8 mouse cellular contexts compared by ENCODE assay signal in the genomic region with DNA sequence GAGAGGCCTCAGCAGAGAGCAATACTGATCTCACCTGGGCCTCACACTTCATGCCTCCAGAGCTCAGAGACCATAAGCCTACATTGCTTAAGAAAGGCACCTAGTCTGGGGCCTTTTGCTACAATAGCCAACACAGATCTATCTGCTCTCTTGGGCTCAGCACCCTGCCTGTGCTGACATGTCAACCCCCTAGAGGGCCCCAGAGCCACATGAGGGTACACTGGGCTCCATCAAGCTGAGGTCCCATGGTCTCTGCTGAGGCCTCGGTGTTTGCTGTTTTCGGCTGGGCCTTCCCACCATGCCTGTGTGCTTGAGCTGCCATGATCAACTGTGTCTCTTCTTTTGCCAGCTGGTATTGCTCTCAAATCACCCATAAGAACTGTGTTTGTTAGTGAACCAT. TPM values are rescaled to one million over a fixed set of nuclear protein-coding genes. Genes with fewer than 3 reads are reported as not detected.
A peak's percentile ranks its signal among the peaks of the same experiment; 100 is the strongest.
DNase-seq lines count a peak whose midpoint lies in the region; ATAC-seq lines count a peak whose summit lies in the region.

No protein-coding gene starts in this region.

- no peak overlapping the region for H3K27ac ChIP-seq in hindbrain, embryonic 14.5 days

- H3K36me3 ChIP-seq in hindbrain, embryonic 14.5 days (replicated peaks; ENCODE audit: control insufficient read depth, insufficient read depth), result no peaks in the 10 kb centered on the region

- no peaks in the 10 kb centered on the region for H3K9me3 ChIP-seq in hindbrain, embryonic 14.5 days (ENCODE audit: control insufficient read depth, low read length)

- ATAC-seq in neutrophil, adult 5-6 weeks (ENCODE audit: extremely low read depth, insufficient number of reproducible peaks, low FRiP score, poor library complexity, severe bottlenecking), result peak; percentile 24; the same call in 1 of the 2 replicates
- ATAC-seq in hindbrain, embryonic 14.5 days (ENCODE audit: low FRiP score), result no peak

- peak; percentile 26 for DNase-seq in retina, postnatal 1 day
- DNase-seq in retina, embryonic 14.5 days (ENCODE audit: low spot score), result no peak
- DNase-seq in brain, adult 2 months (ENCODE audit: low read depth, low spot score), result peak; percentile 15
- peak; percentile 53 for DNase-seq in kidney, postnatal 10 days
- DNase-seq in hindbrain, embryonic 14.5 days (ENCODE audit: low spot score), result no peak
- DNase-seq in urinary bladder, adult 2 months (ENCODE audit: low spot score), result no peak
- no peak for DNase-seq in ovary, postnatal 14 days (ENCODE audit: low spot score)

- no peak overlapping the region for H3K4me3 ChIP-seq in hindbrain, embryonic 14.5 days (replicated peaks; ENCODE audit: low read length)

- H3K9ac ChIP-seq in hindbrain, embryonic 14.5 days, result no peak overlapping the region

- no peaks in the 10 kb centered on the region for H3K4me1 ChIP-seq in hindbrain, embryonic 14.5 days (replicated peaks; ENCODE audit: control insufficient read depth, insufficient read depth, low read length)

- WGBS in hindbrain, embryonic 14.5 days, result 84% methylated on average over 2 of the region's 2 CpGs

- no peaks in the 10 kb centered on the region for H3K27me3 ChIP-seq in hindbrain, embryonic 14.5 days (ENCODE audit: control insufficient read depth, insufficient read depth, low read length)

- H3K4me2 ChIP-seq in hindbrain, embryonic 14.5 days (replicated peaks), result no peak overlapping the region

RNA-seq across cellular contexts. Expression of a gene that starts 24.0 kb away (rescaled TPM):
- total RNA-seq in neutrophil, adult 5-6 weeks (2017), result 43.6 and 44.3 TPM in 2 replicates
- 125 and 133 TPM in 2 replicates for polyA plus RNA-seq in hindbrain, embryonic 14.5 days (2014; fragmentation: Nextera tagmentation; extraction: Ambion mirVana)
- 52.8 and 56.0 TPM in 2 replicates for polyA plus RNA-seq in urinary bladder, adult 2 months (2012; rRNA removed)

Comparison
In these comparisons a context has a peak if more than half of its experiments do, and no peak if none do; other contexts are left out.
1. DNase-seq: peak in retina, postnatal 1 day (single experiment), brain, adult 2 months (single experiment) and kidney, postnatal 10 days (single experiment); none in retina, embryonic 14.5 days (single experiment), hindbrain, embryonic 14.5 days (single experiment), urinary bladder, adult 2 months (single experiment) and ovary, postnatal 14 days (single experiment).